Mouse (Mus musculus) heart, embryonic 15.5 days (tissue): ENCODE data around the gene C1qtnf6. TPM values are rescaled to one million over a fixed set of nuclear protein-coding genes. Genes with fewer than 3 reads are reported as not detected.
A peak's percentile ranks its signal among the peaks of the same experiment; 100 is the strongest.

Experiments
- ATAC-seq: fragments of 200-750 bp; cut with Nextera tagmentation; replicated peaks from 2 replicates; pipeline ENCODE4 v1.8.0; 2017; ENCODE audit warnings: low read depth, moderate TSS enrichment; ENCODE audit not compliant: insufficient number of reproducible peaks, insufficient read depth, low FRiP score
- H3K27ac ChIP-seq: fragments of 300-500 bp; sonication (generic); 2 replicates; pipeline ENCODE4 v1.5.1; 2015; ENCODE audit warnings: mild to moderate bottlenecking, inconsistent platforms
- H3K27me3 ChIP-seq: fragments of 300-500 bp; sonication (generic); 2 replicates; pipeline ENCODE4 v1.6.1; 2015; ENCODE audit warnings: inconsistent platforms
- H3K36me3 ChIP-seq: fragments of 300-500 bp; sonication (generic); 2 replicates; pipeline ENCODE4 v1.6.1; 2015; ENCODE audit warnings: mild to moderate bottlenecking, inconsistent platforms
- H3K4me1 ChIP-seq: fragments of 300-500 bp; sonication (generic); replicated peaks from 2 replicates; pipeline ENCODE4 v1.6.1; 2015; ENCODE audit warnings: inconsistent platforms
- H3K4me2 ChIP-seq: fragments of 300-500 bp; sonication (generic); 2 replicates; pipeline ENCODE4 v1.6.1; 2015; ENCODE audit warnings: inconsistent platforms, mild to moderate bottlenecking, moderate library complexity
- H3K4me3 ChIP-seq: fragments of 300-500 bp; sonication (generic); 2 replicates; pipeline ENCODE4 v1.5.1; 2015; ENCODE audit warnings: mild to moderate bottlenecking, inconsistent platforms
- H3K9ac ChIP-seq: fragments of 300-500 bp; sonication (generic); 2 replicates; pipeline ENCODE4 v1.6.1; 2015; ENCODE audit warnings: mild to moderate bottlenecking, inconsistent platforms
- H3K9me3 ChIP-seq: fragments of 300-500 bp; sonication (generic); replicated peaks from 2 replicates; pipeline ENCODE4 v1.6.1; 2016; ENCODE audit warnings: inconsistent platforms
- WGBS: fragments of 180-500 bp; shearing (Covaris S2); methylation state at CpG from one replicate; pipeline ENCODE4 v1.1.7; 2015; ENCODE audit warnings: mixed read lengths; 5-methylcytosine and 5-hydroxymethylcytosine counted together
- polyA plus RNA-seq: library from polyadenylated mRNA; unstranded; fragments of >200 nt; fragmentation: Nextera tagmentation; extraction: Ambion mirVana; gene quantifications from 2 replicates; pipeline ENCODE4 v1.2.1, GENCODE M21; 2015

Gene C1qtnf6
- polyA plus RNA-seq, 1 experiment from 2014 or later: 28.9 TPM

- no peaks in the 10 kb centered on the region for H3K36me3 ChIP-seq
- no peak overlapping the region for H3K27ac ChIP-seq
- H3K9ac ChIP-seq: no peak overlapping the region
- no peak overlapping the region for H3K4me2 ChIP-seq
- peaks cover 3% of the 10 kb centered on the region; the same call in 1 of the 2 replicates for H3K4me1 ChIP-seq
- ATAC-seq: no peak
- H3K4me3 ChIP-seq: no peak overlapping the region
- H3K9me3 ChIP-seq: no peaks in the 10 kb centered on the region
- H3K27me3 ChIP-seq: no peaks in the 10 kb centered on the region
- WGBS: 60% methylated on average over 11 of the region's 11 CpGs
Measured at GRCm38 (mm10) chr15:78559141-78559979, 28.1 kb upstream of the C1qtnf6 start.

- Histone ChIP-seq H3K27ac (no peak overlapping the region), H3K4me2 (no peak overlapping the region), H3K27me3 (no peaks in the 10 kb centered on the region), H3K4me3 (no peak overlapping the region), H3K36me3 (no peaks in the 10 kb centered on the region), H3K4me1 (no peaks in the 10 kb centered on the region), H3K9me3 (no peaks in the 10 kb centered on the region), H3K9ac (no peak overlapping the region)
- no peak for ATAC-seq
- 54% methylated on average over 10 of the region's 10 CpGs for WGBS
Measured at GRCm38 (mm10) chr15:78557693-78558535, 26.7 kb upstream of the C1qtnf6 start.

- 57% methylated on average over 25 of the region's 25 CpGs for WGBS
- Histone ChIP-seq H3K27ac (no peak overlapping the region), H3K36me3 (no peaks in the 10 kb centered on the region), H3K4me2 (peak overlapping the region; percentile 44), H3K9ac (no peak overlapping the region), H3K4me1 (no peaks in the 10 kb centered on the region), H3K9me3 (no peaks in the 10 kb centered on the region), H3K27me3 (no peaks in the 10 kb centered on the region), H3K4me3 (peak overlapping the region; percentile 29)
- ATAC-seq: no peak
Measured at GRCm38 (mm10) chr15:78554545-78555313, 23.5 kb upstream of the C1qtnf6 start.

- Histone ChIP-seq H3K9me3 (no peaks in the 10 kb centered on the region), H3K27ac (no peak overlapping the region), H3K4me2 (no peak overlapping the region), H3K36me3 (no peaks in the 10 kb centered on the region), H3K27me3 (peaks cover 17% of the 10 kb centered on the region), H3K4me3 (no peak overlapping the region), H3K9ac (no peak overlapping the region), H3K4me1 (peaks cover 17% of the 10 kb centered on the region)
- no peak for ATAC-seq
- WGBS: 64% methylated on average over 4 of the region's 4 CpGs
Measured at GRCm38 (mm10) chr15:78549189-78549734, 18.0 kb upstream of the C1qtnf6 start.

GRCm38 (mm10) chr15:78548711-78549110, 17.5 kb upstream of the C1qtnf6 start:
- Histone ChIP-seq H3K27ac (no peak overlapping the region), H3K4me3 (no peak overlapping the region), H3K36me3 (no peaks in the 10 kb centered on the region), H3K9ac (no peak overlapping the region), H3K9me3 (no peaks in the 10 kb centered on the region), H3K4me1 (peaks cover 17% of the 10 kb centered on the region), H3K27me3 (peaks cover 23% of the 10 kb centered on the region), H3K4me2 (no peak overlapping the region)
- ATAC-seq: no peak
- 71% methylated on average over 8 of the region's 8 CpGs for WGBS

- 23% methylated on average over 3 of the region's 3 CpGs for WGBS
- ATAC-seq: peak; percentile 21; the same call in 1 of the 2 replicates
- Histone ChIP-seq H3K9ac (no peak overlapping the region), H3K27ac (no peak overlapping the region), H3K27me3 (peaks cover 25% of the 10 kb centered on the region), H3K4me1 (peaks cover 17% of the 10 kb centered on the region), H3K36me3 (no peaks in the 10 kb centered on the region), H3K9me3 (no peaks in the 10 kb centered on the region), H3K4me3 (no peak overlapping the region), H3K4me2 (no peak overlapping the region)
Measured at GRCm38 (mm10) chr15:78548336-78548665, 17.1 kb upstream of the C1qtnf6 start.

- no peak overlapping the region for H3K4me3 ChIP-seq
- 37% methylated on average over 5 of the region's 5 CpGs for WGBS
- ATAC-seq: no peak
- H3K27me3 ChIP-seq: peaks cover 25% of the 10 kb centered on the region
- no peak overlapping the region for H3K9ac ChIP-seq
- H3K27ac ChIP-seq: no peak overlapping the region
- H3K9me3 ChIP-seq: no peaks in the 10 kb centered on the region
- H3K4me2 ChIP-seq: no peak overlapping the region
- no peaks in the 10 kb centered on the region for H3K36me3 ChIP-seq
- peaks cover 21% of the 10 kb centered on the region for H3K4me1 ChIP-seq
Measured at GRCm38 (mm10) chr15:78547415-78548335, 16.5 kb upstream of the C1qtnf6 start.

- H3K27me3 ChIP-seq: peaks cover 25% of the 10 kb centered on the region
- H3K4me2 ChIP-seq: no peak overlapping the region
- H3K9ac ChIP-seq: no peak overlapping the region
- H3K36me3 ChIP-seq: no peaks in the 10 kb centered on the region
- WGBS: 75% methylated on average over 4 of the region's 4 CpGs
- H3K4me1 ChIP-seq: peaks cover 38% of the 10 kb centered on the region
- no peak for ATAC-seq
- no peaks in the 10 kb centered on the region for H3K9me3 ChIP-seq
- H3K4me3 ChIP-seq: no peak overlapping the region
- no peak overlapping the region for H3K27ac ChIP-seq
Measured at GRCm38 (mm10) chr15:78546060-78546459, 14.8 kb upstream of the C1qtnf6 start.

- WGBS: 11% methylated on average over 14 of the region's 14 CpGs
- H3K9me3 ChIP-seq: no peaks in the 10 kb centered on the region
- H3K36me3 ChIP-seq: no peaks in the 10 kb centered on the region
- no peak for ATAC-seq
- no peak within 1 kb of the TSS for H3K4me3 ChIP-seq
- H3K4me2 ChIP-seq: no peak within 1 kb of the TSS
- H3K27me3 ChIP-seq: peaks cover 33% of the 10 kb centered on the region
- no peak within 1 kb of the TSS for H3K9ac ChIP-seq
- no peak within 1 kb of the TSS for H3K27ac ChIP-seq
- peaks cover 38% of the 10 kb centered on the region for H3K4me1 ChIP-seq
Measured at GRCm38 (mm10) chr15:78544561-78545001, 13.4 kb upstream of the C1qtnf6 start, which contains the start of gene Sstr3. Gene Sstr3, minus strand, starts transcription at chr15:78544685.

GRCm38 (mm10) chr15:78544041-78544440, 12.8 kb upstream of the C1qtnf6 start:
- no peak overlapping the region for H3K27ac ChIP-seq
- 73% methylated on average over 15 of the region's 15 CpGs for WGBS
- H3K9me3 ChIP-seq: no peaks in the 10 kb centered on the region
- H3K4me2 ChIP-seq: no peak overlapping the region
- peaks cover 38% of the 10 kb centered on the region for H3K4me1 ChIP-seq
- no peak overlapping the region for H3K9ac ChIP-seq
- H3K27me3 ChIP-seq: peaks cover 38% of the 10 kb centered on the region
- no peak for ATAC-seq
- no peaks in the 10 kb centered on the region for H3K36me3 ChIP-seq
- no peak overlapping the region for H3K4me3 ChIP-seq
